Mouse (Mus musculus) myocyte (in vitro differentiated cells): ENCODE data around the gene Tsnax. TPM values are rescaled to one million over a fixed set of nuclear protein-coding genes. Genes with fewer than 3 reads are reported as not detected.

ENCODE experiments used
- H3K27me3 ChIP-seq: one replicate; pipeline ENCODE4 v1.6.1; 2011; ENCODE audit not compliant: control insufficient read depth, insufficient read depth, insufficient read length
- H3K36me3 ChIP-seq: one replicate; pipeline ENCODE4 v1.6.1; 2011; ENCODE audit not compliant: control insufficient read depth, insufficient read depth
- H3K4me2 ChIP-seq: one replicate; pipeline ENCODE4 v1.6.1; 2011; ENCODE audit warnings: low read depth, control low read depth
- H3K4me3 ChIP-seq: one replicate; pipeline ENCODE4 v1.5.1; 2011; ENCODE audit warnings: mild to moderate bottlenecking, control low read depth, moderate library complexity
- H3K79me2 ChIP-seq: one replicate; pipeline ENCODE4 v1.6.1; 2011; ENCODE audit not compliant: control insufficient read depth, insufficient read depth
- H3ac ChIP-seq: one replicate; pipeline ENCODE4 v1.6.1; 2011; ENCODE audit not compliant: control insufficient read depth, insufficient read length
- CEBPB ChIP-seq: IDR thresholded peaks from 2 replicates; pipeline ENCODE4 v1.6.1; 2011; ENCODE audit warnings: mild to moderate bottlenecking, moderate library complexity; ENCODE audit not compliant: poor library complexity, insufficient read depth, severe bottlenecking
- E2F4 ChIP-seq: IDR thresholded peaks from one replicate; pipeline ENCODE4 v1.6.1; 2011; ENCODE audit warnings: mild to moderate bottlenecking, control low read depth, moderate library complexity; ENCODE audit not compliant: insufficient read depth
- MAX ChIP-seq: IDR thresholded peaks from one replicate; pipeline ENCODE4 v1.6.1; 2011; ENCODE audit warnings: low read depth, mild to moderate bottlenecking, control low read depth
- MYOD1 ChIP-seq, 3 experiments: IDR thresholded peaks; one replicate each; pipeline ENCODE4 v1.6.1; 2011; ENCODE audit warnings: control low read depth in 2 of 3, low read depth in 2 of 3, mild to moderate bottlenecking in 2 of 3, moderate library complexity in 1 of 3; ENCODE audit not compliant: insufficient read length in 2 of 3, control insufficient read depth in 1 of 3
- MYOG ChIP-seq, 3 experiments: IDR thresholded peaks; one replicate each; pipeline ENCODE4 v1.6.1; 2011; ENCODE audit warnings: control low read depth in 2 of 3, low read depth in 2 of 3, mild to moderate bottlenecking in 2 of 3; ENCODE audit not compliant: insufficient read length in 2 of 3, control insufficient read depth in 1 of 3, insufficient read depth in 1 of 3
- POLR2A ChIP-seq: IDR thresholded peaks from one replicate; pipeline ENCODE4 v1.6.1; 2011; ENCODE audit warnings: low read depth, mild to moderate bottlenecking, control low read depth, moderate library complexity; ENCODE audit not compliant: insufficient read length
- POLR2AphosphoS2 ChIP-seq: IDR thresholded peaks from one replicate; pipeline ENCODE4 v1.6.1; 2011; ENCODE audit warnings: low read depth, control low read depth; ENCODE audit not compliant: insufficient read length
- REST ChIP-seq: IDR thresholded peaks from one replicate; pipeline ENCODE4 v1.6.1; 2011; ENCODE audit warnings: mild to moderate bottlenecking, control low read depth, moderate library complexity; ENCODE audit not compliant: insufficient read depth, insufficient read length
- SRF ChIP-seq: IDR thresholded peaks from one replicate; pipeline ENCODE4 v1.6.1; 2011; ENCODE audit warnings: low read depth; ENCODE audit not compliant: control insufficient read depth, insufficient read length
- TCF12 ChIP-seq: IDR thresholded peaks from one replicate; pipeline ENCODE4 v1.6.1; 2011; ENCODE audit warnings: mild to moderate bottlenecking, control low read depth; ENCODE audit not compliant: poor library complexity, insufficient read depth, severe bottlenecking
- TCF3 ChIP-seq: IDR thresholded peaks from one replicate; pipeline ENCODE4 v1.6.1; 2011; ENCODE audit warnings: low read depth, control low read depth; ENCODE audit not compliant: insufficient read length
- USF1 ChIP-seq: IDR thresholded peaks from one replicate; pipeline ENCODE4 v1.6.1; 2011; ENCODE audit warnings: low read depth, mild to moderate bottlenecking, control low read depth, moderate library complexity
- polyA plus RNA-seq: library from polyadenylated mRNA; unstranded; fragments of >200 nt; fragmentation: generic; extraction: Trizol; gene quantifications from one replicate; pipeline ENCODE4 v1.2.1, GENCODE M21; 2012; ENCODE audit warnings: missing spikeins

The Tsnax gene
- polyA plus RNA-seq, 1 experiment, result 59.9 TPM

GRCm38 (mm10) chr8:125065596-125065995 lies 52.8 kb downstream of the Tsnax start:
- no peaks in the 10 kb centered on the region for H3K36me3 ChIP-seq
- no peak overlapping the region for H3K4me3 ChIP-seq
- no peak overlapping the region for H3ac ChIP-seq
- H3K27me3 ChIP-seq, result peaks cover 6% of the 10 kb centered on the region
- H3K79me2 ChIP-seq, result no peaks in the 10 kb centered on the region
- no peak for TF ChIP-seq SRF
- TF ChIP-seq MYOD1 (IDR thresholded peaks at IDR 0.05; ENCODE audit: control insufficient read depth in 1 of 3, insufficient read length in 2 of 3, low read depth in 2 of 3), result no peak
- H3K4me2 ChIP-seq, result no peak overlapping the region

- Histone ChIP-seq H3K79me2 (no peaks in the 10 kb centered on the region), H3K4me3 (no peak overlapping the region), H3K4me2 (no peak overlapping the region), H3ac (no peak overlapping the region), H3K36me3 (no peaks in the 10 kb centered on the region), H3K27me3 (peaks cover 6% of the 10 kb centered on the region)
- TF ChIP-seq REST (no peak), CEBPB (no peak), TCF3 (no peak), MAX (no peak), TCF12 (no peak), POLR2AphosphoS2 (no peak), MYOG (IDR thresholded peaks at IDR 0.05; ENCODE audit: control insufficient read depth in 1 of 3, insufficient read depth in 1 of 3, insufficient read length in 2 of 3, low read depth in 2 of 3) (no peak), E2F4 (no peak), MYOD1 (IDR thresholded peaks at IDR 0.05; ENCODE audit: control insufficient read depth in 1 of 3, insufficient read length in 2 of 3, low read depth in 2 of 3) (no peak), USF1 (no peak), SRF (no peak), POLR2A (no peak)
Observed at GRCm38 (mm10) chr8:125066913-125067595, 54.3 kb downstream of the Tsnax start.

DNA sequence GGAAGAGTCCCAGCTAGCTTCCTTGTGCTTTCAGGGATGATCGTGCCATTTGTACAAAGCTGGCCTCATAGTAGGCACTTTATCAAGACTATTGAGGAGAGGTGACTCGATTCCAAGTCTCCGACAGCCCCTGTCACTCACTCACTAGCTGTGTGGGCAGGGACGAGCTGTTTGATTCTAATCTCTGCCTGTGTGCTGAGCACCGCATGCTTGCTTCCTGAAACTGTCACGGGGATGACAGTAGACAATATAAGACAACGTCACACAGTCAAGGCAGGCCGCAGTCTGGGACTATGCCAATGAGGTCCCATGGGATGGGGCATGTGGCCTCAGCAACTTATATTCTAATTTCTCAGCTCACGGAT lies 54.8 kb downstream of the Tsnax start:
- Histone ChIP-seq H3ac (no peak overlapping the region), H3K4me2 (no peak overlapping the region), H3K27me3 (peaks cover 6% of the 10 kb centered on the region), H3K36me3 (no peaks in the 10 kb centered on the region), H3K4me3 (no peak overlapping the region), H3K79me2 (no peaks in the 10 kb centered on the region)
- TF ChIP-seq E2F4 (no peak), MYOG (IDR thresholded peaks at IDR 0.05; ENCODE audit: control insufficient read depth in 1 of 3, insufficient read depth in 1 of 3, insufficient read length in 2 of 3, low read depth in 2 of 3) (no peak), MYOD1 (IDR thresholded peaks at IDR 0.05; ENCODE audit: control insufficient read depth in 1 of 3, insufficient read length in 2 of 3, low read depth in 2 of 3) (no peak), POLR2A (no peak), SRF (no peak), USF1 (no peak), TCF12 (no peak), REST (no peak), POLR2AphosphoS2 (no peak), TCF3 (no peak), MAX (no peak), CEBPB (no peak)

- Histone ChIP-seq H3K27me3 (peaks cover 6% of the 10 kb centered on the region), H3K79me2 (no peaks in the 10 kb centered on the region), H3K4me3 (no peak overlapping the region), H3K36me3 (no peaks in the 10 kb centered on the region), H3ac (no peak overlapping the region), H3K4me2 (no peak overlapping the region)
- TF ChIP-seq TCF3, result no peak
Observed at GRCm38 (mm10) chr8:125068146-125068905, 55.5 kb downstream of the Tsnax start.

DNA sequence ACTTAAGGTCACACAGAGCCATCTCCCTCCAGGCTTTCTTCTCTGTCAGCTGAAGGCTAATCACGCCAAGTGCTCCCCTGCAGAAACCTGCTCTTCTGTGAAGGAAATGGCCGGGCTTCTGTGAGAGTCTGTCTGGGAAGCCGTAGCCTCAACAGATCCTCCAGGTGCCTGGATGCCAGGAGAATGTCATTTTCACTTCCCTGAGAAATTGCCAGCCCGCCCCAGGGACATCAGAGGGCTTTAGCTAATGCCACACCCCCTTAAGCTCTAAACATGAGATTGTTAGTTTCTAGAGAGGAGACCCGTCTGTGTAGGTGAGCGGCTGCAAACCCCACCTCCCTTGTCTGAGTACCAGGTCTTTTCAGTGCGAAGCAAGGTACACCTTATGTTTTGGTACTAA lies 56.5 kb downstream of the Tsnax start:
- Histone ChIP-seq H3K27me3 (peaks cover 6% of the 10 kb centered on the region), H3K4me3 (no peak overlapping the region), H3K79me2 (no peaks in the 10 kb centered on the region), H3ac (no peak overlapping the region), H3K4me2 (no peak overlapping the region), H3K36me3 (no peaks in the 10 kb centered on the region)
- no peak for TF ChIP-seq TCF3

- peaks cover 6% of the 10 kb centered on the region for H3K27me3 ChIP-seq
- no peak overlapping the region for H3ac ChIP-seq
- no peaks in the 10 kb centered on the region for H3K36me3 ChIP-seq
- no peak for TF ChIP-seq SRF
- TF ChIP-seq E2F4, result no peak
- TF ChIP-seq POLR2A, result no peak
- TF ChIP-seq TCF3, result no peak
- TF ChIP-seq MYOD1 (IDR thresholded peaks at IDR 0.05; ENCODE audit: control insufficient read depth in 1 of 3, insufficient read length in 2 of 3, low read depth in 2 of 3), result no peak
- no peak for TF ChIP-seq MAX
- TF ChIP-seq USF1, result no peak
- TF ChIP-seq POLR2AphosphoS2, result no peak
- no peak for TF ChIP-seq REST
- no peak for TF ChIP-seq CEBPB
- no peak for TF ChIP-seq MYOG (IDR thresholded peaks at IDR 0.05; ENCODE audit: control insufficient read depth in 1 of 3, insufficient read depth in 1 of 3, insufficient read length in 2 of 3, low read depth in 2 of 3)
- no peak for TF ChIP-seq TCF12
- no peak overlapping the region for H3K4me2 ChIP-seq
- no peak overlapping the region for H3K4me3 ChIP-seq
- H3K79me2 ChIP-seq, result no peaks in the 10 kb centered on the region
Observed at GRCm38 (mm10) chr8:125069733-125070132, 56.9 kb downstream of the Tsnax start.
